Mouse (Mus musculus) liver (tissue): ENCODE data around the gene Ctdspl.
A peak's percentile ranks its signal among the peaks of the same experiment; 100 is the strongest.

Source experiments
- DNase-seq: peaks from one replicate; pipeline ENCODE4 v3.0.0-alpha.2; 2020; ENCODE audit warnings: mixed read lengths

Gene Ctdspl

DNA sequence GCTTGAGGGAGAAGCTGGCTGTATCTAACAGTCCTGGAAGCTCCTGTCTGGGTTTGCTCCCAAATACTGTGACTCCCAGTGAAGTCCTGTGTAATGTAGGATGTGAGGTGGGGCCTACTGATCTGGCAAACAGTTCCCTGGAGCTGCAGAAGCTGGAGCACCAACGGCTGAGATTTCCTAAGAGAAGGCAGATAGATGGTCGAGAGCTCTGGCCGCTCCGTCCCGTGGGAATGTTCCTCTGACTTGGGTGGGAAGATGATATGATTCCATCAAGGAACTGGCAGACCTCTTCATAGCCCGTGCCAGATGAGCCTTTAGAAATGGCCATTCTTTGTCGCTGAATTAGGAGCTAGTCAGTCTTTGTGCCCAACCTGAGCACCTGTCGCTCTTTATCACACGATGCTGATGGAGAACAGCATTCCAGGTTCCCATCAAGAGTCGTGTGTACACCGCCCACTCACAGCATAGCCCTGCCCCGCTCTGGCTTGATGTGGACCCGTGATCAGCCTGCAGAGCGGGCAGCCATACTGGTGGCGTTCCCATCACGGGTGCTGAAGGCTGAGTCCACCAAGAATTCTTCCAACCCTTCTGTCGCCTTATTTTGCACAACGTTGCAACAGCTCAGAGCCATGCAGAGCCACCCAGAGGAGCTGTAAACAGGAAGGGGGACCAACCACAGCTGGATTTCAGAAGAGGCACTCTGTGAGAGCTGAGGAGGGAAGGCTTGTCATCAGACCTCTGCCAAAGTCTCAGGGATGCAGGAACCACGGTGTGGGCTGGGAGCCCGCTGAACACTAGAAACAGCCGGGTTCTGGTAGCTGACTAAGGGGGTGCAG lies 65.7 kb downstream of the Ctdspl start:
- no peak for DNase-seq

DNA sequence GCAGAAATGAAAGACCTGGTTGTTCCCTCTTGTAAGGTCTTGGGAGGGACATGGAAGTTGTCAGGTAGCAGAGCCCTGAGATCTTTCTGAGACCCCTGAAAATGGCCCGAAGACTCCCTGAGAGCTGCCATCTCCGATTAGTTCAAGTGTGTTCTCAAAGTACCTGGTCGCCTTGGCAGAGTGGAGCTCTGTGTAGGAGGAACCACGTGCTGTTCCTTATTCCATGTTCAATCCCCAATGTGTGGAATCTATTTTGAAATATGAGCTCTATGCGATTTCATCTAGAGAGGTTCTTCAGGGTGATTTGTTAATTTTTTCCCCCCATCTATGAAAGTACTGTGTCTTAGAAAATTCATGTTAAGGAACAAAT lies 66.3 kb downstream of the Ctdspl start:
- no peak for DNase-seq

DNA sequence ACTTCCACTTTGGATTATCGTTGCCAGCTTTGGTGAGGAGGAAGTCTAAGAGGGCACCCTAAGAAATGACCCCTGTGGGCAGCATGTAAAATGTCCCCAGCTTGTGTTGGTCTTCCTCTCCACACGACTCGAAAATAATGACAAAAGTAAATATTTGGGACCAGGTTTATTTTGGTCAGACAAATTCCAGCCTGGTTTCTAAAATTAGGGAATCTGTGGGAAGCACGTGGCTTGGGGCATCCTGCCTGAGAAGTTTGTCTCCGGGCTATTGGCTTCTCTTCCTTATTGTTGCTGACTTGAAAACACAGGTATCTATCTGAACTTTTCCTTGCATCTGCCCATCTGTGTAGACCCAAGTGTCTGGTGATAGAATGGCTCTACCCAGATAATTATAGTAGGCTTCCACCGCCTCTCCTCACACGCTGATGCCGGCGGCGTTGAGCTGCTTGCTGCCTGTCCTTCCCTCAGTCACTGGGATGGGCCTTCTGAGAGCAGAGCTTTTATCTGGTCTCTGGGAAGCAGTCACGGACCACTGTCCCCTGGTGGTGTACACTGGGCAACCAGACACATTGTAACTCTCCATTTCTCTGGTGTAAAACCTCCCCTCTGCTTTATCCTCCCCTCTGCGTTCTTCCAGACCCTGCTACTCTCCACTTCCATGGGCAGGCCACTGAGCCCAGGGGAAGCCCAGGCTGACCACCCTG lies 68.4 kb downstream of the Ctdspl start:
- no peak for DNase-seq

DNA sequence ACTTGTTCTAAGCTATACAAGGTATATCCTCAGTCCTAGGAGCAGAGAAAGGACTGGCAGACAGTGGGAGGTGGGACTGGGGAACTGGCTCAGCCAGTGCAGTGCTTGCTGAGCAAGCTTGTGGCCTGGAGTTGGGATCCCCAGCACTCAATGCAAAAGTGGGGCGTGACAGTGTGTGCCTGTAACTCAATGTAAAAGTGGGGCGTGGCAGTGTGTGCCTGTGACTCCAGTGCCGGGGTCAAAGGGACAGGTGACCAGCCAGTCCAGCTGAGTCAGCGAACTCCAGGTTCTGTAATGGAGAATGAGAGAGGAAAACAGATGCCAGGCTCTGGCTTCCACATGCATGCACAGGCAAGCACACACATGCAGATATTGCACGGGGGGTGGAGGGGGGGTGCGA lies 69.3 kb downstream of the Ctdspl start:
- DNase-seq, result no peak

DNA sequence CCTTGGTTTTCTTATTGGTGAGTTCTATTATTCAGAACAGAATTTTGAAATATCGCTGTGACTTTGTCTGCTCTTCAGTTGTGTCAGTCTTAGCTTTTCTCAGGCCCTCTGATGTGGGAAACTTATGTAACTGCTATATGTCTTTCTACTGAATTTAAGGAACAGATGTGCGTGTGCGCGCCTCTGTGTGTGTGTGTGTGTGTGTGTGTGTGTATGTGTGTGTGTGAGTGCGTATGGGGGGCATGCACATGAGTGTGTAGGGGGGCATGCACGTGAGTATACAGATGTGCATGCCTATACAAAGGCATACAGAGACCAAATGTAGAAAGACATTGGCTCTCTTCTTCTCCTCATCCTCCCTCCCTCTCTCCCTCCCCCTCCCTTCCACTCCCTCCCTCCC lies 71.0 kb downstream of the Ctdspl start:
- DNase-seq, result no peak

DNA sequence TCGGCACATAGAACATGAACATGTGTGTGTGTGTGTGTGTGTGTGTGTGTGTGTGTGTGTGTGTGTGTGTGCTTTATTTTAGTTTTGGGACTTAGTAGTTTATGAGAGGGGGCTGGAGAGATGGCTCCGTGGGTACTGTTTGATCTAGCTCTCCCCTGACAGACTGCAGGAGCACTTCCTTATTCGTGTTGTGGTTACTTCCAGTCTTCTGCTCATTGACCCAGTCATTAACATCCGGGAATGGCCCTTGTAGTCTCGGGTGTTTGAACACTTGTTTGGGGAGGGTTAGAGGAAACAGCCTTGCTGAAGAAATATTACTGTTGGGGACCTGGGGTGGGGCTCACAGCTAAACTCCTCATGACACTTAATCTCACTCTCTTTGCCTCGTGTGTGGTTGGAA lies 73.9 kb downstream of the Ctdspl start:
- no peak for DNase-seq

DNA sequence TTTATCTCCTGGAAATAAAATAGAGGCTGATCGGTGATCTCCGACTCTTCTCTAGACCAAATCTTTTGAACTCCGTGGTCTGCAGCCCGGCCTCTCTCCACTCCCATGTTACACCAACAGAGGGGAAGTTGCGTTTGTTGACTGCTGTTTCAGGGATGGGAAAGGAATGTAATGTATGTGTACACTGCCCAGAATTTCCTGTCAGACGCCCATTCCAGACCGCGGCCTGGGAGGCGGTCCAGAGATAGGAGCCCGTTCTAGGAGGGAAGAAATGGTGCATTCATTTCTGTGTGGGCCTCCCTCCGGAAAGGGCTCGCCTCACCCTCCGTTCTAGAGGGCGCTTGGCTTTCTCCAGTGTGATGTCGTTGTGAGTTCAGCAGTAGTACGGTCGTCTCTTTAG lies 76.0 kb downstream of the Ctdspl start:
- DNase-seq, result peak; percentile 50

DNA sequence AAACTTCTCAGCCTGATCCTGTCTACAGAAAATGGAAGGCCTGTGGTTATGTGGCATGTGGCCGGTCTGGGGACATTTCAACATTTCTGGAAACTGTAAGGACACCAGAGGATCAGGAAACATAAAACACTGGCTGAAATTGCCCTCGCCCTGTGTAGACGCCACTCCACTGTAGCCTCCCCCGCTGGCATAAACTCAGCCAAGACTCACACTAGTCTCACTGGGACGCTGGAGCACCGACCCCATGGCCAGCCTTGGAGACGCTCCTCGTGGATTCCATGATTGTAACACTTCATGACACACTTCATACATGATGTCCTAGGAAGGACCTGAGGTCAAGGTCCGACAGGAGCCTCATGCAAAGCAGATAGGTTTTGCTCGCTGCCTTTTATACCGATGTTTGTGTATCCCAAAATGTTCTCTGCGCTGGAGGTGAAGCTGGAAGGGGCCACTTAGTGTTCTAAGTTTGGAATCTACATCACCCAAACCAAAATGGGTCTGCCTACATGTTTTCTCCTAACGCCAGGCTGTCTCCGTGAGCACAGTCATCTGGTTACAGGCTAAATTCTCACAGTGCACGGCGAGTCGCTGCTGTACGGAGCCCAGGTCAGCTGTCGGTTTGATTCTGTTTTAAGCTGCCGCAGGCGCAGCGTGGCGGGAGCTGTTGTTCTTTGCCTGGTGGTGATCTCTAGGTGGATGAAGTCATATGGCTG lies 77.9 kb downstream of the Ctdspl start:
- DNase-seq, result no peak

DNA sequence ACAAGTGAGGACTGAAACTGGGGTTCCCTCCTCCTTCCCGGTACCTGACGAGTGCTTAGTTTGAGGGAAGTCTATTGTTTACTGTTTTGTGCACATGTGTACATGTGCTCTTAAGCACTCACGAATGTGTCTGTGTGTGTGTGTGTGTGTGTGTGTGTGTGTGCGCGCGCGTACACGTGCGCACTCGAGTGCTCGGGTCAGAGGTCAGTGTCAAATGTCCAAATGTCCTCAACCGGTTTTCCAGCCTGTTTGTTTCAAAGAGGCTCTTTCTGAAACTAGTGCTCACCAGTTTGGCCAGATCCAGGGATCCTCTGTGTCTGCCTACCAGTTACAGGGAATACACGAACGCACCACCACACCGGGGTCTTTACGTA lies 78.4 kb downstream of the Ctdspl start:
- DNase-seq, result no peak

DNA sequence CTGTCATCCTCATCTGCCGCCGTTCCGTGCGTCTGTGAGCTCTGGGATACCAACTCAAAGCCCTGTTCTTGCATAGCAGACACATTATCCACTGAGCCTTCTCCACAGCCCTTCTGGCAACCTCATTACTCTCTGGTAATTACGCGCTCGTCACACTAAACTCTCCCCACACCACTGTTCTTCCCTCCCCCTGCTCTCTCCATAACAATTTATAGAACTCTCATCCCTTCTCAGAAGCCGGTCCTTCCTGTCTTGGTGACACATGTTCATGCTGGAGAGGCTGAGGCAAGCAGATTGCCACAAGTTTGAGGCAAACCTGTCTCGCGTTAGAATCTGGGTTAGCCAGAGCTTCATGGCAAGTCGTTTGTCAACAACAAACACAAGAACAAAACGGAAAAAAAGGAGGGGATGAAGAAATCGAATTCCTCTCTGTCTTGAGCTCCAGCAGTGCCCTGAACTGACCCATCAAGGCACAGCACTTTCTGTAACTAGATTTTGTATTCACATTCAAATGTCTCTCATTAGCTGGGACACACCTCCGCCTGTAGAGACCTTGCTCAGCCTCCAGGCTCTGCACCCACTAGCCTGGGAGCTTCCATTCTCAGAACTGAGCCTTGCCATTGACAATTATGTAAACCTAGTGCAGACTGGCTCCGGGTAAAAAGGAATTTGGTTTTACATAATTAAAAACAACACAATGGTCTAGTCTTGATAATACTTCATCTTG lies 79.2 kb downstream of the Ctdspl start:
- no peak for DNase-seq

DNA sequence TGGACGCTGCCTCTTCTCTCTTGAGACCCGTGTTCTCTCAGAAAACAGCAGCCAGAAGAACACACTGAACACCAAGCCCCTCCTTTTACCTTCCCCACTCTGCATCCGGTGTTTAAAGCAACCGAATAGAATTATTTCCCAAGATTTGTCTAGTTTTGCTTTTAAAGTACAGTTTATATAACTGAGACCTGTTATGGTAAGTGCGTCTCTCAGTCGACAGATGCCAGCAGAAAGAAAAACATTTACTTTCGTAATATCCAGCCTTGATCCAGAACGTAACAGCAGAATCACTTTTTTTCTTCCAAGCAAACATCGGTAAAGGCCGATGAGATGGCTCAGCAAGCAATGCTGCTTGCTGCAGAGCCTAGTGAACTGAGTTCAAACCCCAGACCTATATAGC lies 81.0 kb downstream of the Ctdspl start:
- DNase-seq, result no peak

DNA sequence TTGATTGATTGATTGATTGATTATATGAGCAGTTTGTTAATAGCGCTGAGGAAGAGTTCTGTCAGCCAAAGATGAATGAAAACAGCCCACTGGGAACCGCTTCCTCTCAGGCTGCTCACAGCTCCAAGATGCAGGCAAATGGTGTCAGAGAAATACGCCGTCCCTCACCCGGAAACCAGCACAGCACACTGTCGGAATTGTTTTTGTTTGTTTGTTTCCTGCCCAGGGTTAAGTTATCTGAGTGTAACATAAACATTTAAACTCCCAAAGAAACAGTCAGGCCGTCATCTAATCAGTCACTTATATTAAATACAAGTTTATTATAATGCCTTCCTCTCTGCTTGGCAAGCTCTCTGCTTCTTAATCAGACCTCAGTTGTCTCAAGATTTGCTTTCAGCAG lies 82.6 kb downstream of the Ctdspl start:
- DNase-seq, result no peak

DNA sequence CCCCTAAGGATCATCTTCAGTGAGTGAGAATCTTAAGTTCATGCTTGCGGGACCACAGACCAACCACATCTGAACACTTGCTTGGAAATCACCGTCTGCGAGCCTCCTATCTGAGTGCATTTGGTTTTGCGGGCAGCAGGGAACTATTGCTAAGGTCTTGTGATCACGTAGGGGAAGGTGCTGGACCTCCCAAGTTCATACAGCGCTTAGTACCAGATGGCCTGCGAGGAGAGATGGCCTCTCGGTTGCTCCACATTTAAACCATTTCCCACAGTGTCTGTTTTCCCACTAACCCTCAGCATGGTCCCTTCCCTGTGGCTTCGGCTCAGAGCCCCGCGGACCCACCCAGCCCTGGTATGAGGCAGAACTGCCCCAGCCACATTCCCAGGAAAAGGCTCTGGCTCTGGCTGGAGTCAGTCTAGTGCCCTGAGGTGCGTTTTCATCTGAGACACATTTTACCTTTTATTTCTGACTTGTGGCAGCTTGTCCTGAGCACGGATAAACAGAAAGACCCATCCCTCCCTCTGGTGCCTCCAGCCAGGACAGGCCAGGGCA lies 84.0 kb downstream of the Ctdspl start:
- DNase-seq, result no peak

DNA sequence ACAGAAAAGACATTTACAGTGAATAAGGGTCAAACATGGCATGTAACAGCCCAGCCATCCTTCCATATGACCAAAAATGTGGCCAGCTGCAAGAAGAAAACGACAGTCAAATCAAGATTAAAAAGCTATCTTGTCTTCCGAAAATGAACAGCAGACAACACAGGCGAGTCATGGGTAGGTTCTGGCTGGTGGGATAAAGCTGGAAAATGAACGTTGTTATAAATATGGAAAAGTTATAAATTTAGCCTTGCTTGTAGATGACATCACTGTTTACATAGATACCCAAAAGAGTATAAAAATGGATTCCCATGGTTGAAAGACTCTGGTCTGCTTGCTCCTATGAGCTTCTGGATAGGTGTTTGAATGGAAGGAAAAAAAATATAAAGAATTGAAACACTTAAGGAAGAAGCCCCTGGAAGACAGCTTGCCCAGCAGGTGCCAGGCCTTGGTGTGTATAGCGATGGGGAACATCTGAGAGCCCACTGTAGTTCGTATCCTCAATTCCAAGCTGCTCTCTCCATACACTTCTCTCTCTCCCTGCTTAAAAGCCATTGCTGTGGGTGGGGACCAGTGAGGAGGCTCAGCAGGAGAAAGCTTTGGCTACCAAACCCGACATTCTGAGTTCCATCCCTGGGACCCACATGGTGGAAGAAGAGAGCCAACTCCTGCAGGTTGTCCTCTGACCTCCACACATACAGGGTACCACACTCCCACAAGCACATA lies 90.7 kb downstream of the Ctdspl start:
- DNase-seq, result no peak

DNA sequence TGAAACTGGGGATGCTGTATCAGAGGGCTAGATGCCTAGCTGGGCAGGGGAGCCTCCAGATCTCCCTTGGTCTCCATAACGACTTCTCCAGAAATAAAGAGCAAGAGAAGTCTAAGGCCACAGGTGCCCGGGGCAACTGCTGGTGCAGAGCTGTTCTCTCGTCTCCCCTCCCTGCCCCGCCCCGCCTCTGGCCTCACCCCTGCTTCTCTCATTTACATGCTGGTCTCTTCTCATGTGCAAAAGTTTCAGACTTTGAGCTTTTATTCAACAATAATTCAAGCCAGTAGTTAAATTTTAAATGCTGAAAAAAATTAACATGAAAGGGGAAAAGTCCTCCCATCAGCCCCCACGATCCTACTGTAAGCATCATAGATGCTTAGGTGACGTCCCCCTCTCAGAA lies 95.5 kb downstream of the Ctdspl start:
- DNase-seq, result no peak

DNA sequence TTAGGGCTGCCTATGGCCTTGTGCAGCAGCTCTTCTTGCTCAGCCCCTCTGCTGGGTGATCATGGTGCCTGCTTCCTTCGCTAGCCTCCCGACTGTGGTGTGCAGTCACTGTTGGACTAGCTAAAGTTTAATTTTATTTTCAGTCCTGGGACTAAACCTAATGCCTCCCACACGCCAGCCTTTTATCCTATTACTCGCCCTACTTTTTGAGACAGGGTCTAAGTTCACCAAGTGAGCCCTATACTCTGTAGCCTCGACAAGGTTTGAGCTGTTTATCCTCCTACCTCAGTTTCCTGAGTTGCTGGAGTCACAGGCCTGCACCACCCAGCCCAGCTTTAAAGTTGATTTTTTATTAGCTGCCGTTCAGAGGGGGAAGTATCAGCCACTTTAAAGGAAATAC lies 99.0 kb downstream of the Ctdspl start:
- no peak for DNase-seq

DNA sequence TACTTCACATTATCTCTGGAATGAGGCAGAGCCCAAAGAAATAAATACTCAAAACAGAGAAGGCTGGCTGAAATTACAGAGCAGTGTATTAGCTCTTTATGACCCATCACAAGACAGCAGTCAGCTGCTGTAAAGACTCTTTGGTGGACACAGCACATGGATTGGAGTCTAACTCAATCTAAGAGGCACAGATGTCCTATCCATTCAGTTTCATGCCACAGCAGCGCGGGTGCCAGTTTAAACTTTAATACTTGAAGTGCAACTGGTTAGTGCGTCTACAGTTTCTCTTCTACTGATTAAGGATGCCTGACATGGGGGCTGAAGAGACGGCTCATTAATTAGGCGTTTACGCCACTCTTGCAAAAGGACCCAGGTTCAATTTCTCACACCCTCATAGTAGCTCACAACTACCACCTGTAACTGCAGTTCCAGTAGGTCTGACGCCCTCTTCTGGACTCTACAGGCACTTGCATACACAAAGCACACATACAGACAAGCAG lies 99.6 kb downstream of the Ctdspl start:
- no peak for DNase-seq

DNA sequence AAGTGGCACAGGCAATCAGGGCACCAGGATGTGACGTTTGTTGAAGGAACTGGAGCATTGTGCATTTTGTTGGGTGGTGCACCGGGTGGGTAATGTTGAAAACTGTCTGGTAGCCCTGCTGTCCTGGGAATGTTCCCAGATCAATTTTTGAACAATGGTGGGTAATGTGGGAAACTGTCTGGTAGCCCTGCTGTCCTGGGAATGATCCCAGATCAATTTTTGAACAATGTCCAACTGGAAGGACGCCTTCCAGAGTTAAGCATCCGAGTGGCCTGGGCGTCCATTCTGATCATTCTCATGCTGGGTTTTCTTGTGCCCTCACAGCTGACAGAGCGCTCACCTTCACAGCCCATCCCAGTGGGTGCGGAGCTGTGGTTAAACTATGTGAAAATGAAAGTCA lies 101.1 kb downstream of the Ctdspl start:
- DNase-seq, result no peak

DNA sequence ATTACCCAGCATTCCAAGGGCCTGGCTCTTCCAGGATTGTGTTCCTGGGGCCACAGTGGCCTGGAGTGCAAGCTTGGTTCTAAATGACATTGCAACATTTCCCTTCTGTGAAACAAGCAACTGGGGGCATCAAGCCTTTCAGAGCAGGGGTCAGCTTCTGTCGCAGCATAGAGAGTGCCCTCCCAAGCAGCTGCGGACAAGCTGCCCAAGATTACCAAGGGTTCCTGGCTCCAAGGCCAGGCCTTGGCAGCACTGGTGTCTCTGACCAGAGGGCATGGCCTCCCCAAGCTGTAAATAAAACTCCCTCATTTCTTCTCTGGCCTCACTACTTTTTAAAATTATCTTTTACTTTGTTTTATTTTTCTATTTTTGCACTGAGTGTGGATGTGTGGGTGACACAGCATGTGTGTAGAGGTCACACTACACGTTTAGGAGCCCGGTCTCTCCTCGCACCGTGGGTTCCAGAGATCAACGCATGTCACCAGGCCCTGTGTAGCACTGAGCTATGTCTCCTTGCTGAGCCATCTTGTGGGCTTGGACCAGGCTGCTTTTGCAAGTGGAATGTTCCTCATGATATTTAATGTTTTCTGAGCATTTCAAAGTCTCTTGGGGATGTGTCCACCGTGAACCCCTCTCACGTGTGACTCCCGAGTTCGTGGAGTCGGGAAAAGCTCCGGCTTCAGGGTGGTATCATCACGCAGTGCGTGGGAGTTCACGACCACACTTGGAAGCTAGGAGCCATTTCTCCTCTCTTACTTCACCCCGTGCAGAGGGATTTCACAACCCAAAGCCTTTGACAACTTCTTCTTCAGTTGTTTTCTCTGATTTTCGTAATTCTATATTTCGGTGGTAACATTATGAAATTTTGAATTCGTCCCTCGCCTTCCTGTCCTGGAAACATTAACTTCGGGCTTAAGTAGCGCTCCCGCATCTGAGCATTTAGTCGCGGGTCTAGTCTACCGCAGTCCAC lies 102.3 kb downstream of the Ctdspl start:
- no peak for DNase-seq

DNA sequence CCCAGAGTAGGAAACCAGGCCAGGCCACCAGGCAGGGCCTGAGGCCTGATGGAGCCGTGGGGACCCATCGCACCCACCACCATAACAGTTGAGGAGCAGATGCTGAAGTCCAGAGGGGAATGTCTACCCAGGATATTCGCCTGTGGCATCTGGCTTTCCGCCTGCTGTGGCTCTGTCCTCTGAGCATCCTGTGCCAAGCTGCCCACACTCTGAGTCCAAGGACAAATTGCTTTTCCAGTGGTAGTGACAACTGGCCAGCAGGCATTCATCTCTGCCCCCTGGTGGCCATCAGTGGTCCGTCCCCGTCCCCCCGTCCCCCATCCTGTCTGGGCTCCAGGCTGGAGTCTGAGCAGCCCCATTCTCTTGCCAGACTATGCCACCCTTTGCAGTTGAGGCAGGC lies 103.3 kb downstream of the Ctdspl start:
- DNase-seq, result peak; percentile 44

DNA sequence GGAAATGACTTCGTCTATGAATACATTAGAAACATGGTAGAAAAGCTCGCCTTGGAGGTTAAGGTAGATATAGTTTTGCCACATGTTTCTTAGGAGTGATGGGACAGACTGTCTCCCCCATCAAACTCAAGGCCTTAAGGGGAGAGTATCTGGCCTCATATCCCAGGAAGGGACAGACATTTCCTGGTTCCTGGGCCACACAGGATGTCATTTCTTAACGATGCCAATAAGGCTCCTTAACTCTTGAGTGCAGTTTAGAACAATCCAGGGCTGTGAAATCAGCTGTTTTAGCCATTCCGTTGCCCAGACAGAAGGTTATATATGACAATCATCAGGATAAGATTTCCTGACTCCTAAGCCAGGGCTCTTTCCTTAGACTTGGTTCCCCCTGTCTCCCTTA lies 104.8 kb downstream of the Ctdspl start:
- no peak for DNase-seq
